Mouse (Mus musculus) heart, embryonic 10.5 days (tissue): ENCODE results near the gene Hao1. TPM values are rescaled to one million over a fixed set of nuclear protein-coding genes. Genes with fewer than 3 reads are reported as not detected.

Experiments used
- DNase-seq: peaks from one replicate; pipeline ENCODE4 v3.0.0-alpha.2; 2017; ENCODE audit warnings: low spot score
- H3K27ac ChIP-seq: fragments of 300-500 bp; sonication (generic); 2 replicates; pipeline ENCODE4 v1.5.1; 2016; ENCODE audit warnings: mild to moderate bottlenecking
- H3K27me3 ChIP-seq: fragments of 300-500 bp; sonication (generic); 2 replicates; pipeline ENCODE4 v1.6.1; 2016; ENCODE audit warnings: mild to moderate bottlenecking; ENCODE audit not compliant: poor library complexity, insufficient read depth, severe bottlenecking
- H3K36me3 ChIP-seq: fragments of 300-500 bp; sonication (generic); 2 replicates; pipeline ENCODE4 v1.6.1; 2016; ENCODE audit warnings: mild to moderate bottlenecking, moderate library complexity
- H3K4me1 ChIP-seq: fragments of 300-500 bp; sonication (generic); 2 replicates; pipeline ENCODE4 v1.6.1; 2016; ENCODE audit warnings: mild to moderate bottlenecking
- H3K4me3 ChIP-seq: fragments of 300-500 bp; sonication (generic); 2 replicates; pipeline ENCODE4 v1.5.1; 2016; ENCODE audit warnings: mild to moderate bottlenecking, moderate library complexity
- H3K9me3 ChIP-seq: fragments of 300-500 bp; sonication (generic); 2 replicates; pipeline ENCODE4 v1.6.1; 2016; ENCODE audit warnings: mild to moderate bottlenecking, moderate library complexity
- WGBS: fragments of 180-500 bp; shearing (Covaris S2); methylation state at CpG from one replicate; pipeline ENCODE4 v1.1.7; 2016; 5-methylcytosine and 5-hydroxymethylcytosine counted together
- polyA plus RNA-seq: library from polyadenylated mRNA; unstranded; fragments of >200 nt; fragmentation: Nextera tagmentation; extraction: Ambion mirVana; gene quantifications from 2 replicates; pipeline ENCODE4 v1.2.1, GENCODE M21; 2016

Hao1 gene
- polyA plus RNA-seq, 1 experiment from 2014 or later: not detected

GRCm38 (mm10) chr2:134527419-134528114, 26.6 kb downstream of the Hao1 start:
- no peaks in the 10 kb centered on the region for H3K27me3 ChIP-seq
- peak overlapping the region; percentile 42; the same call in 1 of the 2 replicates for H3K27ac ChIP-seq
- DNase-seq: no peak
- no peaks in the 10 kb centered on the region for H3K36me3 ChIP-seq
- H3K4me1 ChIP-seq: peaks cover 5% of the 10 kb centered on the region; the same call in 1 of the 2 replicates
- 66% methylated on average over 11 of the region's 11 CpGs for whole genome bisulfite sequencing
- no peak overlapping the region for H3K4me3 ChIP-seq
- H3K9me3 ChIP-seq: no peaks in the 10 kb centered on the region

- no peaks in the 10 kb centered on the region for H3K4me1 ChIP-seq
- no peak overlapping the region for H3K4me3 ChIP-seq
- DNase-seq: no peak
- H3K9me3 ChIP-seq: no peaks in the 10 kb centered on the region
- H3K27me3 ChIP-seq: no peaks in the 10 kb centered on the region
- H3K36me3 ChIP-seq: no peaks in the 10 kb centered on the region
- no peak overlapping the region for H3K27ac ChIP-seq
Measured at GRCm38 (mm10) chr2:134518042-134518441, 36.1 kb downstream of the Hao1 start.

GRCm38 (mm10) chr2:134499777-134500176, 54.4 kb downstream of the Hao1 start:
- no peaks in the 10 kb centered on the region for H3K9me3 ChIP-seq
- H3K4me3 ChIP-seq: no peak overlapping the region
- DNase-seq: no peak
- no peak overlapping the region for H3K27ac ChIP-seq
- no peaks in the 10 kb centered on the region for H3K27me3 ChIP-seq
- WGBS: 84% methylated on average over 3 of the region's 3 CpGs
- no peaks in the 10 kb centered on the region for H3K36me3 ChIP-seq
- H3K4me1 ChIP-seq: no peaks in the 10 kb centered on the region

- no peaks in the 10 kb centered on the region for H3K9me3 ChIP-seq
- H3K4me1 ChIP-seq: no peaks in the 10 kb centered on the region
- H3K27me3 ChIP-seq: no peaks in the 10 kb centered on the region
- no peak overlapping the region for H3K4me3 ChIP-seq
- H3K27ac ChIP-seq: no peak overlapping the region
- H3K36me3 ChIP-seq: no peaks in the 10 kb centered on the region
- WGBS: 81% methylated on average over 7 of the region's 7 CpGs
- DNase-seq: no peak
Measured at GRCm38 (mm10) chr2:134498450-134498849, 55.7 kb downstream of the Hao1 start.

- WGBS: 82% methylated on average over 6 of the region's 6 CpGs
- H3K9me3 ChIP-seq: no peaks in the 10 kb centered on the region
- no peaks in the 10 kb centered on the region for H3K27me3 ChIP-seq
- H3K27ac ChIP-seq: no peak overlapping the region
- DNase-seq: no peak
- H3K4me3 ChIP-seq: no peak overlapping the region
- H3K36me3 ChIP-seq: no peaks in the 10 kb centered on the region
- no peaks in the 10 kb centered on the region for H3K4me1 ChIP-seq
Measured at GRCm38 (mm10) chr2:134488671-134489070, 65.5 kb downstream of the Hao1 start.

GRCm38 (mm10) chr2:134486055-134486834, 67.9 kb downstream of the Hao1 start:
- no peak overlapping the region for H3K27ac ChIP-seq
- DNase-seq: no peak
- no peak overlapping the region for H3K4me3 ChIP-seq
- no peaks in the 10 kb centered on the region for H3K4me1 ChIP-seq
- WGBS: 68% methylated on average over 11 of the region's 11 CpGs
- H3K9me3 ChIP-seq: no peaks in the 10 kb centered on the region
- no peaks in the 10 kb centered on the region for H3K36me3 ChIP-seq
- no peaks in the 10 kb centered on the region for H3K27me3 ChIP-seq

- DNase-seq: no peak
- 31% methylated on average over 4 of the region's 4 CpGs for WGBS
- Histone ChIP-seq H3K9me3 (no peaks in the 10 kb centered on the region), H3K36me3 (no peaks in the 10 kb centered on the region), H3K27me3 (no peaks in the 10 kb centered on the region), H3K4me1 (no peaks in the 10 kb centered on the region), H3K27ac (no peak overlapping the region), H3K4me3 (no peak overlapping the region)
Measured at GRCm38 (mm10) chr2:134482683-134483082, 71.5 kb downstream of the Hao1 start.

- no peak overlapping the region for H3K27ac ChIP-seq
- WGBS: 23% methylated on average over 8 of the region's 8 CpGs
- H3K4me1 ChIP-seq: no peaks in the 10 kb centered on the region
- no peak overlapping the region for H3K4me3 ChIP-seq
- no peaks in the 10 kb centered on the region for H3K27me3 ChIP-seq
- no peak for DNase-seq
- no peaks in the 10 kb centered on the region for H3K9me3 ChIP-seq
- no peaks in the 10 kb centered on the region for H3K36me3 ChIP-seq
Measured at GRCm38 (mm10) chr2:134481759-134482158, 72.4 kb downstream of the Hao1 start.

GRCm38 (mm10) chr2:134481174-134481573, 73.0 kb downstream of the Hao1 start:
- Histone ChIP-seq H3K4me3 (no peak overlapping the region), H3K9me3 (no peaks in the 10 kb centered on the region), H3K27ac (no peak overlapping the region), H3K4me1 (no peaks in the 10 kb centered on the region), H3K27me3 (no peaks in the 10 kb centered on the region), H3K36me3 (no peaks in the 10 kb centered on the region)
- DNase-seq: no peak
- 85% methylated on average over 6 of the region's 6 CpGs for WGBS

- no peak for DNase-seq
Measured at GRCm38 (mm10) chr2:134465132-134465531, 89.0 kb downstream of the Hao1 start.

GRCm38 (mm10) chr2:134462321-134462720, 91.8 kb downstream of the Hao1 start:
- Histone ChIP-seq H3K36me3 (no peaks in the 10 kb centered on the region), H3K4me3 (no peak overlapping the region), H3K27me3 (no peaks in the 10 kb centered on the region), H3K9me3 (no peaks in the 10 kb centered on the region), H3K27ac (no peak overlapping the region), H3K4me1 (no peaks in the 10 kb centered on the region)
- DNase-seq: no peak
- 78% methylated on average over 6 of the region's 6 CpGs for WGBS

More at GRCm38 (mm10) chr2:134465132-134465531, 89.0 kb downstream of the Hao1 start:
- no peak overlapping the region for H3K4me3 ChIP-seq
- no peaks in the 10 kb centered on the region for H3K27me3 ChIP-seq
- WGBS: 61% methylated on average over 2 of the region's 2 CpGs
- H3K9me3 ChIP-seq: no peaks in the 10 kb centered on the region
- H3K4me1 ChIP-seq: no peaks in the 10 kb centered on the region
- no peak overlapping the region for H3K27ac ChIP-seq
- H3K36me3 ChIP-seq: no peaks in the 10 kb centered on the region

GRCm38 (mm10) chr2:134460831-134461230, 93.3 kb downstream of the Hao1 start:
- no peak for DNase-seq
- no peaks in the 10 kb centered on the region for H3K4me1 ChIP-seq
- WGBS: 72% methylated on average over 5 of the region's 5 CpGs

GRCm38 (mm10) chr2:134456065-134456505, 98.1 kb downstream of the Hao1 start:
- no peak overlapping the region for H3K4me3 ChIP-seq
- 35% methylated on average over 7 of the region's 7 CpGs for WGBS

More at GRCm38 (mm10) chr2:134460831-134461230, 93.3 kb downstream of the Hao1 start:
- Histone ChIP-seq H3K36me3 (no peaks in the 10 kb centered on the region), H3K9me3 (no peaks in the 10 kb centered on the region), H3K27ac (no peak overlapping the region), H3K27me3 (no peaks in the 10 kb centered on the region), H3K4me3 (no peak overlapping the region)

More at GRCm38 (mm10) chr2:134456065-134456505, 98.1 kb downstream of the Hao1 start:
- H3K27me3 ChIP-seq: no peaks in the 10 kb centered on the region
- no peaks in the 10 kb centered on the region for H3K9me3 ChIP-seq
- H3K4me1 ChIP-seq: no peaks in the 10 kb centered on the region
- no peak for DNase-seq
- H3K27ac ChIP-seq: no peak overlapping the region
- H3K36me3 ChIP-seq: no peaks in the 10 kb centered on the region
